Mouse (Mus musculus) kidney, adult 2 months (tissue): ENCODE measurements around the gene Ncdn.

ENCODE experiments used
- CTCF ChIP-seq: fragments of 200-500 bp; conservative IDR thresholded peaks from 2 replicates; pipeline ENCODE4 v1.5.1; 2011; ENCODE audit warnings: low read depth, mild to moderate bottlenecking, control low read depth, low read length, moderate library complexity, mixed read lengths; ENCODE audit not compliant: insufficient read depth, insufficient read length
- POLR2A ChIP-seq: fragments of 200-500 bp; IDR thresholded peaks from one replicate; pipeline ENCODE4 v1.6.1; 2011; ENCODE audit warnings: low read depth, low read length, control low read depth

DNA sequence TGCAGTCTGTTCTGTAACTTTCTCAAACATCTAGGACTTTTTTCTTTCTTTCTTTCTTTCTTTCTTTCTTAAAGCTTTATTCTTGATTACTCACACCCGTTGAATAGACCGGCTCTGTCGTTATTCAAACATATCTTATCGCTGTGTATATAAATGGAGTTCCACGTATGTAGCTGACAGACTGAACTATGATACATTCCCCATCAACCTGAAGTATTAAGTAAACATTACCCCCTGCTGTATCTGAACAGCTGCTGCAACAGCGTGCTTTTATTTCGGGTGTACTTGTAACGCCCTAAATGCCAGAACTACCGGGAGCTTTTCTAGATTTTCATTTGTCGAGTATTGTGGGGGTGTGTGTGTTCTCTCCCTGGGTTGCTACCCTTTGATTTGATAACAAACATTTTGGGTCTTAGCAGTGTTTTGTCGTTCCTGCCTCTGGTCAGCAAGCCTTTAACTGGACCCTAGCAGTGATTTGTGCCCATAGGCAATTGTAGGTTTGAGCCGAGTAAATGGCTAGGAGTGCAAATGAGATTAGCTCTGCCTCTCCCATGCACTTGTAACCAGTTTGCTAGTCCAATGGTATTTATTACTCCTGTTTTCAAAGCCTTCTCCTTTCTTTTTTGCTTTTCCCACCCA lies 1.6 kb upstream of the Ncdn start:
- TF ChIP-seq CTCF (no peak), POLR2A (no peak)
